Mouse (Mus musculus): Measurements from ENCODE around the gene Clec11a. TPM values are rescaled to one million over a fixed set of nuclear protein-coding genes. Genes with fewer than 3 reads are reported as not detected.

Clec11a gene
- polyA plus RNA-seq, 1 experiment from 2014 or later: 6.7 TPM

- Histone ChIP-seq H3K4me3 (ENCODE audit: low read length) (no peak overlapping the region), H3K27ac (ENCODE audit: low read length) (no peak overlapping the region), H3K27me3 (replicated peaks; ENCODE audit: control insufficient read depth, insufficient read depth, low read length) (0 out of 2 replicates have a peak, but pooled peaks cover 6% of the 10 kb centered on the region), H3K4me1 (ENCODE audit: control insufficient read depth, insufficient read depth, low read length) (no peaks in the 10 kb centered on the region), H3K4me2 (ENCODE audit: low read depth, low read length) (no peak overlapping the region), H3K9ac (ENCODE audit: low read depth, low read length) (0 out of 2 replicates have a peak overlapping the region, but pooled peaks have one; percentile 10), H3K9me3 (ENCODE audit: control insufficient read depth, low read length) (no peaks in the 10 kb centered on the region), H3K36me3 (ENCODE audit: control insufficient read depth, insufficient read depth, low read length) (no peaks in the 10 kb centered on the region)
- 22% methylated on average over 11 of the region's 11 CpGs for WGBS
- ATAC-seq: peak; percentile 40; the same call in 1 of the 2 replicates
Measured at GRCm38 (mm10) chr7:44343459-44344015, 36.8 kb upstream of the Clec11a start.

- Histone ChIP-seq H3K9me3 (ENCODE audit: control insufficient read depth, low read length) (no peaks in the 10 kb centered on the region), H3K27ac (ENCODE audit: low read length) (no peak overlapping the region), H3K4me2 (ENCODE audit: low read depth, low read length) (no peak overlapping the region), H3K27me3 (replicated peaks; ENCODE audit: control insufficient read depth, insufficient read depth, low read length) (peaks cover 21% of the 10 kb centered on the region), H3K4me1 (ENCODE audit: control insufficient read depth, insufficient read depth, low read length) (no peaks in the 10 kb centered on the region), H3K36me3 (ENCODE audit: control insufficient read depth, insufficient read depth, low read length) (no peaks in the 10 kb centered on the region), H3K9ac (ENCODE audit: low read depth, low read length) (no peak overlapping the region), H3K4me3 (ENCODE audit: low read length) (no peak overlapping the region)
- WGBS: 64% methylated on average over 5 of the region's 5 CpGs
- no peak for ATAC-seq
Measured at GRCm38 (mm10) chr7:44341714-44342113, 35.0 kb upstream of the Clec11a start.

GRCm38 (mm10) chr7:44341119-44341518 lies 34.4 kb upstream of the Clec11a start:
- 83% methylated on average over 10 of the region's 10 CpGs for WGBS
- no peak overlapping the region for H3K27ac ChIP-seq (ENCODE audit: low read length)
- peaks cover 27% of the 10 kb centered on the region for H3K27me3 ChIP-seq (replicated peaks; ENCODE audit: control insufficient read depth, insufficient read depth, low read length)
- H3K4me2 ChIP-seq (ENCODE audit: low read depth, low read length): no peak overlapping the region
- no peaks in the 10 kb centered on the region for H3K4me1 ChIP-seq (ENCODE audit: control insufficient read depth, insufficient read depth, low read length)
- no peaks in the 10 kb centered on the region for H3K36me3 ChIP-seq (ENCODE audit: control insufficient read depth, insufficient read depth, low read length)
- no peak overlapping the region for H3K4me3 ChIP-seq (ENCODE audit: low read length)
- ATAC-seq: no peak
- H3K9me3 ChIP-seq (ENCODE audit: control insufficient read depth, low read length): no peaks in the 10 kb centered on the region
- no peak overlapping the region for H3K9ac ChIP-seq (ENCODE audit: low read depth, low read length)

DNA sequence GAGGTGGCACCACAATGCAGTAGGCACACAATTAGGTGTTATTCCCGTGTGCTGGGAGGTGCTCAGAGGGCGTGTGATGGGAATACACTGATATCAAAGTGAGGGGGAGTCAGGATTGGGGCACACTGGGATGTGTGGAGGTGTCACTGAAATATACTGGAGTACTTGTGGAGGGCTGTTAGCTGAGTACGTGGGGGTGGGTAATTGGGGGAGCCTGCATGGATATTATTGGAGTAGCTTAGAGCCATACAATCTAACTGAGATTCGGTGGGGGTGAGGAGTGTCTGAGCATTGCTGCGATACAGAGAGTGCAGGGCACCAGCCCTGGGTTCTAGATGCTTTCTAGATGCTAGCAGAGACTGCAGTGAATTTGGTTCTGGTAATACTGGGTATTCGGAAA lies 33.5 kb upstream of the Clec11a start:
- Histone ChIP-seq H3K27me3 (replicated peaks; ENCODE audit: control insufficient read depth, insufficient read depth, low read length) (peaks cover 36% of the 10 kb centered on the region), H3K36me3 (ENCODE audit: control insufficient read depth, insufficient read depth, low read length) (no peaks in the 10 kb centered on the region), H3K9ac (ENCODE audit: low read depth, low read length) (no peak overlapping the region), H3K4me3 (ENCODE audit: low read length) (no peak overlapping the region), H3K4me1 (ENCODE audit: control insufficient read depth, insufficient read depth, low read length) (0 out of 2 replicates have a peak, but pooled peaks cover 3% of the 10 kb centered on the region), H3K4me2 (ENCODE audit: low read depth, low read length) (no peak overlapping the region), H3K27ac (ENCODE audit: low read length) (no peak overlapping the region), H3K9me3 (ENCODE audit: control insufficient read depth, low read length) (no peaks in the 10 kb centered on the region)
- WGBS: 62% methylated on average over 6 of the region's 6 CpGs
- no peak for ATAC-seq

DNA sequence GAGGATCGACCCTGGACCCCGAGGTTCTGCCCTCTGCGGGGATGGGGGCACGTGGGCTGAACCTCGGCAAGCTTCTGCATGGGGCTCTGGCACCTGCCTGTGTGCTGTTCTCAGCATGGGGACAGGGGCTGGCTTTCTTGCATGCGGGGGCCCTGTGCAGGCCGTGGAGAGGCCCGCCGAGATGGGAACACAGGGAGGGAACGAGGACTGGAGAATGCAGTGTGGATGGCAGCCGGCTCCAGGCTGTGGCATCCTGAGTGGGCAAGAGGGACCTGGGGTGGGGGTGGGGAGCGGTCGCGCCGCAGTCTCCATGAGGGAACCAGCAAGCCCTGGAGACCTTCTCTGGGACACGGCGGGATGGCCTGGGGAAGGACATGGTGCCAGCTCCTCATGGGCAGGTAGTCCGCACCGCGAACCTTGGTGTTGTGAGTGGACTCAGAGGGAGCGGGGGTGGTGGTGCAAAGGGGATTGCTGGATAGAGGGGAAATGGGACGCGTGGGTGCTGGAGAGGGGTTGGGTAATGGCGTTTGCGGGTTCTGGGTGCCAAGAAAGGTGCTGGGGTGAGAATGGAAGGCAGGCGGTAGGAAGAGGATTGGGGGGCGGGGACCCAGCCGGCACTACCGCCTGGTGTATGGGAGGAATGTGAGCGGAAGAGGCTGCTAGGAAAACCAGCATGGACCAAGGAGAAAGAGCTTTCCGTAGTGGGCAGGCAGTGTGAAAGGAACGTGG lies 30.6 kb upstream of the Clec11a start:
- Histone ChIP-seq H3K9me3 (ENCODE audit: control insufficient read depth, low read length) (no peaks in the 10 kb centered on the region), H3K36me3 (ENCODE audit: control insufficient read depth, insufficient read depth, low read length) (no peaks in the 10 kb centered on the region), H3K27me3 (replicated peaks; ENCODE audit: control insufficient read depth, insufficient read depth, low read length) (peaks cover 45% of the 10 kb centered on the region), H3K4me1 (ENCODE audit: control insufficient read depth, insufficient read depth, low read length) (0 out of 2 replicates have a peak, but pooled peaks cover 3% of the 10 kb centered on the region), H3K9ac (ENCODE audit: low read depth, low read length) (no peak overlapping the region), H3K4me2 (ENCODE audit: low read depth, low read length) (0 out of 2 replicates have a peak overlapping the region, but pooled peaks have one; percentile 9), H3K4me3 (ENCODE audit: low read length) (peak overlapping the region; percentile 5; the same call in 1 of the 2 replicates), H3K27ac (ENCODE audit: low read length) (no peak overlapping the region)
- no peak for ATAC-seq
- 5% methylated on average over 32 of the region's 32 CpGs for WGBS

- 0 out of 2 replicates have a peak, but pooled peaks cover 3% of the 10 kb centered on the region for H3K4me1 ChIP-seq (ENCODE audit: control insufficient read depth, insufficient read depth, low read length)
- no peak overlapping the region for H3K9ac ChIP-seq (ENCODE audit: low read depth, low read length)
- H3K9me3 ChIP-seq (ENCODE audit: control insufficient read depth, low read length): no peaks in the 10 kb centered on the region
- ATAC-seq: no peak
- peak overlapping the region; percentile 70 for H3K4me2 ChIP-seq (ENCODE audit: low read depth, low read length)
- H3K27me3 ChIP-seq (replicated peaks; ENCODE audit: control insufficient read depth, insufficient read depth, low read length): peaks cover 45% of the 10 kb centered on the region
- H3K27ac ChIP-seq (ENCODE audit: low read length): no peak overlapping the region
- peak overlapping the region; percentile 49 for H3K4me3 ChIP-seq (ENCODE audit: low read length)
- WGBS: 3% methylated on average over 51 of the region's 54 CpGs
- no peaks in the 10 kb centered on the region for H3K36me3 ChIP-seq (ENCODE audit: control insufficient read depth, insufficient read depth, low read length)
Measured at GRCm38 (mm10) chr7:44336046-44337021, 29.6 kb upstream of the Clec11a start.

DNA sequence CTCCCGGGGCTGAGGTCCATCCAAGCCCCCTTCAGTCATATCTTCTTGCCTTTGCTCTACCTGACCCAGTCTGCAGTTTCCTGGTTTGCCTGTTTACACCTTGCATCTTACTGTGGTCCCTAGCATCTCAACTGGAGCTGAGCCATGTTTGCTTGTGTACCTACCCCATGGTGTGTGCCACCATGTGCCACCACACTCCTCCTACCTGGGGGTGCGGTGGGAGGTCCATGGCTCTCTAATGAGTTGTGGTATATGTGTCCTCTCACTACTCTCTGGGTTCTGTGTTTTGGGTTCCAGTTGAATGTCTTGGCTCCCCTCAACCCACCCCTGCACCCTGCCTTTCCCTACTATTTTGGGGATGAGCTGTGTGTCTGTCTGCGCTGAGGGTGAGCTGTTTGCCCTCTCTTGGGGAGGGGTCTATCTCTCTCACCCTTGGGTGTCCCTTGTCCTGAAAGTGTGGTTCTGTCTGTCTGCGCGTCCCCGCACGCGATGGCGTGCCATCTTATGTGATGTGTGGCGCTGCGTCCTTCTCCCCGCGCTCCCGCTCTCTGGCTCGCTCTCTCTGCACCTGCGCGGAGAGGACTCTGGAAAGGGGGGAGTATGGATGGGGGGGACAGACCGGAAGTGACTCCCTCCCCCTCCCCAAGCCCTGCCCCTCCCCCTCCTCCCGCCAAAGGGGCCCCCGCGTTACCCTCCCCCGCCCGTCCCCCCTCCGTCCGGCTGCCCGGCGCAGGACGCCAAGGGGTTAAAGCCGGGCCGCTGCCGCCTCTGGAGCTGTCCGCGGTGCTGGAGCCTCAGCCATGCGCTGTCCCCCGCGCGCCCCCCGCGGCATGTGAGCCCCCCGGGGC lies 28.6 kb upstream of the Clec11a start:
- ATAC-seq: no peak
- peak overlapping the region; percentile 70 for H3K4me2 ChIP-seq (ENCODE audit: low read depth, low read length)
- no peak overlapping the region for H3K27ac ChIP-seq (ENCODE audit: low read length)
- 0 out of 2 replicates have a peak, but pooled peaks cover 3% of the 10 kb centered on the region for H3K4me1 ChIP-seq (ENCODE audit: control insufficient read depth, insufficient read depth, low read length)
- H3K9me3 ChIP-seq (ENCODE audit: control insufficient read depth, low read length): no peaks in the 10 kb centered on the region
- peak overlapping the region; percentile 49 for H3K4me3 ChIP-seq (ENCODE audit: low read length)
- no peaks in the 10 kb centered on the region for H3K36me3 ChIP-seq (ENCODE audit: control insufficient read depth, insufficient read depth, low read length)
- peaks cover 45% of the 10 kb centered on the region for H3K27me3 ChIP-seq (replicated peaks; ENCODE audit: control insufficient read depth, insufficient read depth, low read length)
- H3K9ac ChIP-seq (ENCODE audit: low read depth, low read length): no peak overlapping the region
- 6% methylated on average over 29 of the region's 40 CpGs for WGBS

DNA sequence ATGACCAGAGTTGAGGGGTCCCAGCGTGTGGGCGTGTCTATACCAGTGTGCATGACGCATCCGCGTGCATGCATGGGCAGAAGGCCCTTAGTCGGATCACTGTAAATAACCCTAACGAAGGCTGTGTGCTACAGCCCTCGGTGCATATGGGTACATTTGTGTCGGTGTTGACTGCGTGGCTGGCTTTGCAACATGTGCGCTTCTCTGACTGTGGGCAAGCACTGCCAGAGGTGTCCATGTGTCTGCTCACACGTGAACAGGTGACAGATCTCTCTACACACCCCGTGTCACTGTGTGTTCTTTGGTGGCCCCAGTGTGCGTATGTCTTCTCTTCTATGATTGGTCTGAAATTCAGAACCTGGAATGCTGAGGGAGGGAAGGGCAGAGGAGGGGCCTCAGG lies 27.4 kb upstream of the Clec11a start:
- Histone ChIP-seq H3K27ac (ENCODE audit: low read length) (no peak overlapping the region), H3K4me2 (ENCODE audit: low read depth, low read length) (no peak overlapping the region), H3K36me3 (ENCODE audit: control insufficient read depth, insufficient read depth, low read length) (no peaks in the 10 kb centered on the region), H3K9ac (ENCODE audit: low read depth, low read length) (no peak overlapping the region), H3K27me3 (replicated peaks; ENCODE audit: control insufficient read depth, insufficient read depth, low read length) (peaks cover 41% of the 10 kb centered on the region), H3K4me1 (ENCODE audit: control insufficient read depth, insufficient read depth, low read length) (0 out of 2 replicates have a peak, but pooled peaks cover 3% of the 10 kb centered on the region), H3K4me3 (ENCODE audit: low read length) (no peak overlapping the region), H3K9me3 (ENCODE audit: control insufficient read depth, low read length) (no peaks in the 10 kb centered on the region)
- 68% methylated on average over 14 of the region's 14 CpGs for WGBS
- ATAC-seq: no peak
